Mouse (Mus musculus): ENCODE data around the gene Inpp5b. TPM values are rescaled to one million over a fixed set of nuclear protein-coding genes. Genes with fewer than 3 reads are reported as not detected.

Inpp5b gene
- 44.9 and 47.3 TPM in 2 replicates for polyA plus RNA-seq (2012; rRNA removed)

GRCm38 (mm10) chr4:124741376-124742343, at the start of gene Inpp5b:
Inpp5b (plus strand) TSS chr4:124741850.
- peak; percentile 18; the same call in 1 of the 2 replicates for TF ChIP-seq POLR2A (IDR thresholded peaks at IDR 0.05; ENCODE audit: borderline replicate concordance, extremely low read depth, insufficient read depth, insufficient read length, poor library complexity, severe bottlenecking)
- TF ChIP-seq CTCF (IDR thresholded peaks at IDR 0.05; ENCODE audit: borderline replicate concordance, extremely low read depth, insufficient read depth, insufficient read length): no peak

GRCm38 (mm10) chr4:124692416-124692861, 49.2 kb upstream of the Inpp5b start:
- DNase-seq (ENCODE audit: low read depth): no peak
- no peak for TF ChIP-seq CTCF (IDR thresholded peaks at IDR 0.05; ENCODE audit: borderline replicate concordance, extremely low read depth, insufficient read depth, insufficient read length)
- TF ChIP-seq POLR2A (IDR thresholded peaks at IDR 0.05; ENCODE audit: borderline replicate concordance, extremely low read depth, insufficient read depth, insufficient read length, poor library complexity, severe bottlenecking): no peak

More at GRCm38 (mm10) chr4:124741376-124742343, at the start of gene Inpp5b:
- peak; percentile 93 for DNase-seq (ENCODE audit: low read depth)

DNA sequence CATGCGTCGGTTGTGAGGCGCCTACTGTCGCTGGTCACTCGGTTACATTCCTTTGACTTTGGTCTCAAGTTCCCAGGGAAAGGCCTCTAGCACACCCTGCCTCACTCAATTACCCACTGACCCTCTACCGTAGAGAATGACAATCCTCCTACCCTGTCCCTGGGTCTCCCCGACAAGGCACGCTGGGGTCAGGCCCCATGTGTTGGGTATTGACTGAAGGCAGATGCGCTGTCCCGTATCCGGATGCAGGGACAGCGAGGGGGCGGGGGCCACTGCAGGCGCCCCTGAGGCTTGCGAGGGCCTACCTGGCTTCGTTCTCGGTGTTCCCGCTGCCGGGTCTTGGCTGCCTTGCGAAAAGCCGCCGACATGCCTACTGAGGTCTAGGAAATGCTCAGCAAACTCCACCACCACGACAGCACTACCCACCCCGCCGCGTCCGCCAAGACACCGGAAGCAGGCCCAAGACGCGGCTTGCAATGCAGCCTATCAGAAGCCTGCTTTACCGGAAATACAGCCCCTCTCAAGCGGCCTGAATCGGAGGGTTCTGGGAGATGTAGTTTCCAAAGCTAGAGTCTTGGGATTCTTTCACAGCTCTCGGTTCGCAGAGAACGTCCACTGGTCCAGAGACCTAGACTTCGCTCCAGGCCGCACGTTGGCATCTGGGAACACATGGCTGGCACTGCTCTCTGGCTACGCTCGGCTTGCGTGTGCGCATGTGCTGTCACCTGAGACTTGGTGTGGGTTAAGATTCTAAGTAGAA, 48.3 kb upstream of the Inpp5b start, which contains the start of gene Utp11:
Utp11 (minus strand) TSS at position 466 of the 760 bp plus-strand sequence.
- TF ChIP-seq POLR2A (IDR thresholded peaks at IDR 0.05; ENCODE audit: borderline replicate concordance, extremely low read depth, insufficient read depth, insufficient read length, poor library complexity, severe bottlenecking) (peak; percentile 50; the same call in 1 of the 2 replicates), CTCF (IDR thresholded peaks at IDR 0.05; ENCODE audit: borderline replicate concordance, extremely low read depth, insufficient read depth, insufficient read length) (no peak)
- peak; percentile 97 for DNase-seq (ENCODE audit: low read depth)

- TF ChIP-seq CTCF (IDR thresholded peaks at IDR 0.05; ENCODE audit: borderline replicate concordance, extremely low read depth, insufficient read depth, insufficient read length): no peak
- no peak for DNase-seq (ENCODE audit: low read depth)
These were observed 47.1 kb upstream of the Inpp5b start for GRCm38 (mm10) chr4:124694572-124694971.

GRCm38 (mm10) chr4:124695786-124696516, 45.7 kb upstream of the Inpp5b start:
- no peak for TF ChIP-seq CTCF (IDR thresholded peaks at IDR 0.05; ENCODE audit: borderline replicate concordance, extremely low read depth, insufficient read depth, insufficient read length)
- no peak for TF ChIP-seq POLR2A (IDR thresholded peaks at IDR 0.05; ENCODE audit: borderline replicate concordance, extremely low read depth, insufficient read depth, insufficient read length, poor library complexity, severe bottlenecking)
- no peak for DNase-seq (ENCODE audit: low read depth)

DNA sequence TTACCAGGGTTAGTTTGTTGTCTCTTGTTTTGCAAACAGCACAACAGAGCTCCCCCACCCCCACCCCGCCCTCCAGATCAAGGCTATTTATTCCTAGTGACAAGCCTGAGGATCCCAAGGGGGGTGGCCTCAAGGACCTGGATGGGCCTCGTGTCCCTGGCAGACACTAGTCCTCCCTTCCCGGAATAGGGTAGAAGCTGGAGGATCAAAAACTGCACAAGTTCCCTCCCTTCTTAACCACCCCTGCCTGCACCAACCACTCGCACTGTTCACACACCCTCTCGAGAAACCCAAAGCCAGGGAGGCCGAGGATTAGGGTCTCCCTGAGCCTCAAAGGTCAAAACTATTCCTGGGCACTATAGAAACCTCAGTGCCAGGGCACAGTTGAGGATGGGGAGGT, 41.9 kb upstream of the Inpp5b start:
- DNase-seq (ENCODE audit: low read depth): no peak
- no peak for TF ChIP-seq CTCF (IDR thresholded peaks at IDR 0.05; ENCODE audit: borderline replicate concordance, extremely low read depth, insufficient read depth, insufficient read length)
- no peak for TF ChIP-seq POLR2A (IDR thresholded peaks at IDR 0.05; ENCODE audit: borderline replicate concordance, extremely low read depth, insufficient read depth, insufficient read length, poor library complexity, severe bottlenecking)

- TF ChIP-seq CTCF (IDR thresholded peaks at IDR 0.05; ENCODE audit: borderline replicate concordance, extremely low read depth, insufficient read depth, insufficient read length) (no peak), POLR2A (IDR thresholded peaks at IDR 0.05; ENCODE audit: borderline replicate concordance, extremely low read depth, insufficient read depth, insufficient read length, poor library complexity, severe bottlenecking) (no peak)
- peak; percentile 43 for DNase-seq (ENCODE audit: low read depth)
These were observed 41.2 kb upstream of the Inpp5b start, which contains the start of gene Fhl3 for GRCm38 (mm10) chr4:124700248-124700971. Fhl3 (plus strand) TSS chr4:124700701.

DNA sequence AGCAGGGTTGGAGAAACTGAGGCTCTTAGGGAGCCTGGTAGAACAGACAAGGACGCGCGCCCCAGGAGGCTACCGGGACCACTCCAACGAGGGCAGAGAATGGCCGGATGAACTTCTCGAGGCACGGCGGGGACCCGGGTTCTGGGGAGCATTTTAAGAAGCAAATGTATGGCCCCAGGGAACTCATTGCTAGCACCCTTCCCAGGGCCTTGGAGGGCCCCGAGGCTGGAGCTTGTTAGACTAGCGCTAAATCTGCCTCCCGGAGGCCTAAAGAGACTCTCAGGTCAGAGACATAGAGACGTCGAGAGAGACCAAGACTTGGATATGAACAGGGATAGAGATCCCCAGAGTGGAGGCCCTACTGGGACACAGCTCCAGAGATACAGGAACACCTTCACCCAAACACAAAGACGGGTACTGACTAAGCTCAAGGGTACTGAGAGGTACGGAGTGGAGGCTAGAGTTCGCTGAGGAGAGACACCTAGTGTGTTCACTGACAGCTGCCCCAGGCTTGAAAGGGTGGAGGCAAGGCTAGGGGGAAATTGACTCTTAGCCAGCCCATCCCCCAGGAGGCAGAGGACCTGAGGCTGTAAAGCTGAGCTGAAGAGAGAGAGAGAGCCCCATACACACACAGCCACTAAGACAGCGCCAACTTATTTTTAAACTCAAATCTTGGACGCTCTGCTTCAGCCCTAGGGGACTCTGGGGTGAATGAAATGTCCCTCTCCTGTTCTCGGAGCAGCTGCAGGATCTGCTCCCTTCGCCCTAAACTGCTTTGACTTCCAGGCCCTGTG, 40.4 kb upstream of the Inpp5b start:
- no peak for TF ChIP-seq POLR2A (IDR thresholded peaks at IDR 0.05; ENCODE audit: borderline replicate concordance, extremely low read depth, insufficient read depth, insufficient read length, poor library complexity, severe bottlenecking)

DNA sequence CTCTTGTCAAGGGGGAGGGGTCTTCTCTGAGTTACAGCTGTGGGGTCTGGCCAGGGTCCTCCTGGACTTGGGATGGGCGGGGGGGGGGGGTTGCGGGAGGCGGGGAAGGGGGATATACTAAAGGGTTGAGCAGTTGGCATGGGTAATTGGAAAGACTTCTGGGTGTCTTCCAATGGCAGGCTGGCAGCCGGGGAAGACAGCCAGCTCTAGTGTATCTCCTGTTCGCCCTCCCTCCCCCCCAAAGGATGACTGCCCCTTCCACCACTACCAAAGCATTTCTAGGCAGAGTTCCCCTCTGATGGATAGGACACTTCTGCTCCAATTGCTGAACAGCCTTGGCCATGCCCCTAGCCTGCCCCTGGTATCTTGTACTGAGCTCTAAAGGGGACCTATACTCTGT, 39.7 kb upstream of the Inpp5b start:
- peak; percentile 74 for DNase-seq (ENCODE audit: low read depth)
- TF ChIP-seq CTCF (IDR thresholded peaks at IDR 0.05; ENCODE audit: borderline replicate concordance, extremely low read depth, insufficient read depth, insufficient read length) (no peak), POLR2A (IDR thresholded peaks at IDR 0.05; ENCODE audit: borderline replicate concordance, extremely low read depth, insufficient read depth, insufficient read length, poor library complexity, severe bottlenecking) (no peak)

More for the DNA sequence above, 40.4 kb upstream of the Inpp5b start:
- peak; percentile 56 for DNase-seq (ENCODE audit: low read depth)

Data from brain, embryonic 14.5 days (tissue).